Mouse (Mus musculus) thymus, adult 2 months (tissue): ENCODE measurements at regions not wholly inside any gene's neighbourhood (a gene's known extent, or its start where the extent isn't known, plus 50 kb on each side); places are given as distances from the start of the nearest gene placed in this dataset.

Source experiments
- CTCF ChIP-seq: fragments of 200-500 bp; IDR thresholded peaks from 2 replicates; pipeline ENCODE4 v1.5.1; 2012; ENCODE audit warnings: mild to moderate bottlenecking, control low read depth, low read length, moderate library complexity, borderline replicate concordance; ENCODE audit not compliant: control insufficient read depth, poor library complexity, insufficient read depth; ENCODE audit errors: extremely low read depth
- POLR2A ChIP-seq: fragments of 200-500 bp; IDR thresholded peaks from 2 replicates; pipeline ENCODE4 v1.6.1; 2012; ENCODE audit warnings: mild to moderate bottlenecking, low read length, control low read depth, moderate library complexity; ENCODE audit not compliant: control insufficient read depth, poor library complexity, insufficient read depth; ENCODE audit errors: extremely low read depth

GRCm38 (mm10) chr5:112101739-112102590 is 150.4 kb downstream of the Cryba4 start:
- TF ChIP-seq CTCF, result no peak
- TF ChIP-seq POLR2A, result no peak
